Mouse (Mus musculus) midbrain, embryonic 10.5 days (tissue): ENCODE results near the gene Rerg. TPM values are rescaled to one million over a fixed set of nuclear protein-coding genes. Genes with fewer than 3 reads are reported as not detected.
A peak's percentile ranks its signal among the peaks of the same experiment; 100 is the strongest.

Source experiments
- DNase-seq: peaks from one replicate; pipeline ENCODE4 v3.0.0-alpha.2; 2017; ENCODE audit warnings: low spot score
- H3K27ac ChIP-seq: fragments of 300-500 bp; sonication (generic); replicated peaks from 2 replicates; pipeline ENCODE4 v1.5.1; 2016; ENCODE audit warnings: mild to moderate bottlenecking
- H3K27me3 ChIP-seq: fragments of 300-500 bp; sonication (generic); 2 replicates; pipeline ENCODE4 v1.6.1; 2016; ENCODE audit warnings: low read depth, mild to moderate bottlenecking; ENCODE audit not compliant: poor library complexity, severe bottlenecking
- H3K36me3 ChIP-seq: fragments of 300-500 bp; sonication (generic); 2 replicates; pipeline ENCODE4 v1.6.1; 2016; ENCODE audit warnings: mild to moderate bottlenecking, moderate library complexity
- H3K4me1 ChIP-seq: fragments of 300-500 bp; sonication (generic); 2 replicates; pipeline ENCODE4 v1.6.1; 2016
- H3K4me3 ChIP-seq: fragments of 300-500 bp; sonication (generic); 2 replicates; pipeline ENCODE4 v1.5.1; 2016; ENCODE audit warnings: mild to moderate bottlenecking, moderate library complexity
- H3K9me3 ChIP-seq: fragments of 300-500 bp; sonication (generic); replicated peaks from 2 replicates; pipeline ENCODE4 v1.6.1; 2016; ENCODE audit warnings: mild to moderate bottlenecking
- WGBS: fragments of 180-500 bp; shearing (Covaris S2); methylation state at CpG from one replicate; pipeline ENCODE4 v1.1.7; 2016; 5-methylcytosine and 5-hydroxymethylcytosine counted together
- polyA plus RNA-seq: library from polyadenylated mRNA; unstranded; fragments of >200 nt; fragmentation: Nextera tagmentation; extraction: Ambion mirVana; gene quantifications from 2 replicates; pipeline ENCODE4 v1.2.1, GENCODE M21; 2016

Rerg gene
- polyA plus RNA-seq, 1 experiment from 2014 or later, result 0.83 TPM

DNA sequence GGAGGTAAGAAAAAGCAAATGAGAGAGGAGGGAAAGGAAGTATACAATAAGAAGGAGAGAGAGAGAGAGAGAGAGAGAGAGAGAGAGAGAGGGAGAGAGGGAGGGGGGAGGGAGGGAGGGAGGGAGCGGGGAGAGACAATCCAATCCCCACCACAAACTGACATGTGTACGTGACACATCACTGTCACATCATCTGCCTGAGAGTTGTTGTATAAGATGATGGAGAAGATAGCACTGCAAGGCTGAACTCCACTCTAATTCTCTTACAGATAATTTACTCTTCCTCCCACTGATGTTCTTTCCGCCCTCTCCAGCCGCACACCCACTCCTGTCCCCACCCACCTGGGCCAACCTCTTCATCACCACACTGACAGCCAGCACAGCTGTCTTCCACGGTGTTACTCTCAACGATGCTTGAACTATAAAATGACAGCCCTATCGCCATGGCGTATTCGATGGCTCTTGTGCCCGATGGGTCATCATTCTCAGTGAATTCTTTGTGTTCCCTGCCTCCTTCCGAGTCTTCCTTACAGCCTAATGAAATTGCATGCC lies 18.2 kb upstream of the Rerg start:
- Histone ChIP-seq H3K4me3 (no peak overlapping the region), H3K9me3 (no peaks in the 10 kb centered on the region), H3K4me1 (0 out of 2 replicates have a peak, but pooled peaks cover 1% of the 10 kb centered on the region), H3K27ac (no peak overlapping the region), H3K27me3 (no peaks in the 10 kb centered on the region), H3K36me3 (no peaks in the 10 kb centered on the region)
- 76% methylated on average over 10 of the region's 11 CpGs for WGBS
- no peak for DNase-seq

DNA sequence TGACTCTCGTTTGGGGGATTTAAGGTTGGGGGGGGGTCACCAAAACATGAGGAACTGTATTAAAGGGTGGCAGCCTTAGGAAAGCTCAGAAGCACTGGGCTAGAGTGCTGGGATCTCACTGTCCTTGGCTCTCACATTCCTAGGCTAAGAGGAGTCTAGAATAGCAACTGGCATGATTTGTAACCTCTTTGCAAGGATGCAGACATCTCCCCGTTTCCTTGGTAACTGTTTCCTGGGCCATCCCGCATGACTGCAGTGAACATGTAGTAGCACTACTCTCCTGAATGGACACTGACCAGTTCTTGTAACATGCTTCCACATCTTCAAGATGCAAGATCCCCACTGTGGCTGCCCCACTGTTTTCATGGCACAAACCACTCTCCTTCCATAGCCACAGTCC lies 17.1 kb upstream of the Rerg start:
- H3K36me3 ChIP-seq, result no peaks in the 10 kb centered on the region
- DNase-seq, result no peak
- 0 out of 2 replicates have a peak, but pooled peaks cover 5% of the 10 kb centered on the region for H3K4me1 ChIP-seq
- no peaks in the 10 kb centered on the region for H3K9me3 ChIP-seq
- 84% methylated on average over 3 of the region's 3 CpGs for WGBS
- no peak overlapping the region for H3K27ac ChIP-seq
- H3K4me3 ChIP-seq, result no peak overlapping the region
- H3K27me3 ChIP-seq, result no peaks in the 10 kb centered on the region

DNA sequence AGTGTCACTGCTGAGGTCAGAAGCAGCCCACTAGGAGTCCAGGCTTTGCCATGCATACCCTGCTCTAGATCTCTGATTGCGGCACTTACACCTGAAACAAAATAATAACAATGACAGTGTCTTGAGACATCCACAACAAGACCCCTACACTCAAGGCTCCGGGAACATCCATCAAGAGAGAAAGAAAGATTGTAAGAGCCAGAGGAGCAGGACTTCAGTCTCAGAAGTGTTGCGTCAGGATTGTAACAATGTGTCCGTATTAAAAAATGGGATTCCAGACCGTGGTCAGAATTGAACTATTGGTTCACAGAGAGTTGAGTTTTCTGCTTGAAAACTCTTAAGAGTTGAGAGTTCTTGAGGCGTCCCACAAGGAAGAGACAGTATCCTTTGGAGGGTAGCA lies 10.3 kb upstream of the Rerg start:
- Histone ChIP-seq H3K4me1 (0 out of 2 replicates have a peak, but pooled peaks cover 10% of the 10 kb centered on the region), H3K27ac (no peak overlapping the region), H3K9me3 (no peaks in the 10 kb centered on the region), H3K36me3 (no peaks in the 10 kb centered on the region), H3K4me3 (no peak overlapping the region), H3K27me3 (no peaks in the 10 kb centered on the region)
- DNase-seq, result no peak
- WGBS, result 86% methylated on average over 6 of the region's 6 CpGs

DNA sequence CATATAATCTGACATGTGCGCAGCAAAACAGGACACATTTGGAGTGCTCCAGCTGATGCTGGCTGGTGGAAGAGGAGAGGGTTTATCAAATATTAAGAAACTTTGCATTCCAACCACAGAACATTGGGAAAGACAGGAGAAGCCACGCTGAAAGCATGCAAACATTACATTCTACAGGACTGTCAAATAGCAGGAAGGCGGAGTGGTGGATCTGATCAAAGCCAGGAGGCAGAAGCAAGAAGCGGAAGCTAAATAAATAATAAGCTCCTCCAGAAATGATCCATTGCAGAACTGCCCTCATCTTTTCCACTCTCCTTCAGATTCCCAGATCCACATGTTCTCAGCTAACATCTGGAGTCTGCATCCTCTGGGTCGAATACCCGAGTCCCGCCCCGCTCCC lies 9.8 kb upstream of the Rerg start:
- no peaks in the 10 kb centered on the region for H3K9me3 ChIP-seq
- H3K27me3 ChIP-seq, result no peaks in the 10 kb centered on the region
- no peak for DNase-seq
- no peak overlapping the region for H3K4me3 ChIP-seq
- H3K27ac ChIP-seq, result no peak overlapping the region
- H3K36me3 ChIP-seq, result no peaks in the 10 kb centered on the region
- WGBS, result 75% methylated on average over 8 of the region's 8 CpGs
- 0 out of 2 replicates have a peak, but pooled peaks cover 10% of the 10 kb centered on the region for H3K4me1 ChIP-seq

DNA sequence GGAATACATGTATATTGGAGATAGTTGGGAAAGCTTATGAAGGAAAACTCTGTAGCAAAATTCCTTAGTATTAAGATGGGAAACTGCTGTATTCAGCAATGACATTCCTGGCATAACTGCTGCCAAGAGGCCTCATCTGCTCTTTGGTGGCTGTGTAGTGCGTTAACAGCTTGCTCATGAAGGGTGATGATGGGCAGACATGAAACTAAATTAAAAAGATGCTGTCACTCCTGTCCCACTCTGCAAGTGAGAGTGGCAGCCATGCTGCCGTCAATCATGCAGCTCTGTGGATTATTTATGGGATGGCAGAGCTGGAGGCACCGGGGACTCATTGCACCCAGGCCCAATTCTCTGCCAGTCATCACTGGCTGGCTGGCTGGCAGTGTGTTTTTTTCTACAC lies 8.7 kb upstream of the Rerg start:
- DNase-seq, result no peak
- Histone ChIP-seq H3K4me3 (no peak overlapping the region), H3K27me3 (no peaks in the 10 kb centered on the region), H3K9me3 (no peaks in the 10 kb centered on the region), H3K4me1 (0 out of 2 replicates have a peak, but pooled peaks cover 10% of the 10 kb centered on the region), H3K27ac (no peak overlapping the region), H3K36me3 (no peaks in the 10 kb centered on the region)
- WGBS, result 78% methylated on average over 3 of the region's 3 CpGs

DNA sequence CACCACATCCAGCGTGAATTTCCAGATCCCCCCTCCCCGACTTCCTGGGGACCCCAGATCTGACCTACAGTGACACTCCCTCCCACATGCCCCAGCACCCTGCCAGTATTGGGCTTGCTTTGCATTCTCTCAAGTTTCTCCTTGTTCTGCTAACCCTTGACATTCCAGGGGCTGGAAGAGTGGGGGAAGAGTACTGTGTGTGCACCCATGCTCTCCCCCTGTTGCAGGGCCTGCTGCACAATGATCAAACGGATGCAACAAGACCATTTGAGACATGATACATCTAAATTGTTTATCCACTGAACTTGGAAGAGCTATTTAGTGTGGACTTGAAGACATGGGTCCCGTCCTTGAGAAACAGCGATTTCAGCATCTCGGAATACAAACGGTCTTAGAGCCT lies 349 bp upstream of the Rerg start:
- H3K36me3 ChIP-seq, result no peaks in the 10 kb centered on the region

DNA sequence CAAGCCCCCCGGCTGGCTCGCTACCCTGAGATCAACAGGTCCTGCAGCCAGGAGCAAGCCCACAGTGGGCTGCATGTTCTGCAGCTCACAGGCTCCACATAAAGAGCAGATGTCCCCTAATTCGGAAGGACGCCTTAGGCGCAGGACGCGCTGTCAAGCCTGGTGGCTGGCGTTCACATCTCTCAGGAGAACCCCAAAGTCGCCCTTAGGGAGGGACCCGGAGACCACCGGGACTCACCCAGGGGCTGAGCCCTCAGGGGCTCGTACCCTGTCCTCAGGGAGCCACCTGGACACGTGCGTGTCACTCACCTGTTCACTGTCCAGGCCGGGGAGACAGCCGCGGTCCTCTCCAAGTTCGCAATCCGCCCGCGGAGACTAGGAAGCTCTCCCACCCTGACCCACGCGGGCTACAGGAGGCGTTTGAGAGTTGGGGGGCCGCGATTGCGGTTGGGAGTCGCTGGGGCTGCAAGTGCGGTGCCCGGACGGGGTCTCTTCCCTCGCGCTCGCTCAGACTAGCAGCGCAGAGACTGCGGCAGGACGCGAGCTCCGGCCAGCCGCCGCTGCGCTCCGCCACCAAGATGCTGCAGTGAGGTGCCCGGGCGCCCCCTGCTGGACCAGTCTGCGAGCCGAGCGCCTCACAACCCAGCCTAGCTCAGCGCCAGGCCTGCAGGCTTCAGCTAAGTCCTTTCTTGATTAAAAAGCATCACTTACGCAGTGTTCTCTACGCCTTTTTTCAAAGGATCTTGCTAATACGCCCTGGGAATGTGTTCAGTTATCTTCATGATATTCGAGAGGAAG lies 927 bp downstream of the Rerg start:
- peak overlapping the region; percentile 74 for H3K27ac ChIP-seq
- H3K9me3 ChIP-seq, result no peaks in the 10 kb centered on the region

More for the DNA sequence above, 349 bp upstream of the Rerg start:
- H3K27me3 ChIP-seq, result peaks cover 38% of the 10 kb centered on the region
- no peaks in the 10 kb centered on the region for H3K9me3 ChIP-seq
- no peak overlapping the region for H3K27ac ChIP-seq
- DNase-seq, result no peak
- H3K4me3 ChIP-seq, result no peak overlapping the region
- peaks cover 12% of the 10 kb centered on the region for H3K4me1 ChIP-seq
- WGBS, result 37% methylated on average over 7 of the region's 7 CpGs

DNA sequence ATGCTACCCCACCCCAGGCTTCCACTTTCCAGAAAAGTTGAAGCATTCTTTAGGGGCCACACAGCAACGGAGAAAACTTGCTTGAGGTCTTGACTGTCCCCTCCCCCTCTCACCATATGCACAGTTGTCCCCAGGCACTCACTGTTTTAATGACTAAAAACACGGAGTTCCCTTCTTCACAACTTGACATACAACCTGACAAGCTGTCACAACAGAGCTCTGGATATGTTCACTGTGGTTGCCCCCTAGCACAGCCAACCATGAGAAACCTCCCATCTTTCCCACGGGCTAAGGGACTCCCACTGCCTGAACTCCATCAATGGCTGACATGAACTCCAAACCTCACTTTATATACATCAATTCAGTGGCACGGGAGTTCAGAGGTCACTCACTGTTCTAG lies 3.5 kb downstream of the Rerg start:
- no peak overlapping the region for H3K27ac ChIP-seq
- H3K4me1 ChIP-seq, result peaks cover 12% of the 10 kb centered on the region
- H3K36me3 ChIP-seq, result no peaks in the 10 kb centered on the region
- WGBS, result 58% methylated on average over 4 of the region's 4 CpGs
- H3K27me3 ChIP-seq, result peaks cover 38% of the 10 kb centered on the region
- no peak for DNase-seq
- H3K9me3 ChIP-seq, result no peaks in the 10 kb centered on the region
- no peak overlapping the region for H3K4me3 ChIP-seq

More for the DNA sequence above, 927 bp downstream of the Rerg start:
- Histone ChIP-seq H3K36me3 (no peaks in the 10 kb centered on the region), H3K4me3 (peak overlapping the region; percentile 67), H3K4me1 (peaks cover 12% of the 10 kb centered on the region), H3K27me3 (peaks cover 38% of the 10 kb centered on the region)
- WGBS, result under 1% methylated on average over 53 of the region's 53 CpGs
- DNase-seq, result peak; percentile 92

DNA sequence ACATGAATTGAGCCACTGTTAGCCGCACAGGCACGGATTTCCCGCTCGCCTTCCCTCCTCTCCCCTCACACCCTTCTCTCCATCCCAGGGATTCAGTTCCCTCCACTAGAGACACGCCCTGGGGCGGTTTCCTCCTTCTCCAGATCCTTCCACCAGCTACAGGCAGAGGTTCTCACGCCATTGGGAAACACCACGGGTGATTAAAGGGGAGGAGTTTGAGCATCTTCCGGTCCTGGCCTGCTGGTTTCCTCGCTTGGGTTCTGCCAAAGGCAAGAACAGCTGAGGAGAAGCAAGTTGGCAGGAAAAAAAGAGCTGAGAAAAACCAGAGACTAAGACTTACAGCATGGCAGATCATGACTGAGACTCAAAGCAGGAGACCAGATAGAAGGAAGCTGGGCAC lies 6.7 kb downstream of the Rerg start:
- Histone ChIP-seq H3K36me3 (no peaks in the 10 kb centered on the region), H3K9me3 (no peaks in the 10 kb centered on the region), H3K4me1 (no peaks in the 10 kb centered on the region), H3K27ac (no peak overlapping the region), H3K4me3 (no peak overlapping the region), H3K27me3 (peaks cover 18% of the 10 kb centered on the region)
- DNase-seq, result no peak
- 68% methylated on average over 10 of the region's 10 CpGs for WGBS

DNA sequence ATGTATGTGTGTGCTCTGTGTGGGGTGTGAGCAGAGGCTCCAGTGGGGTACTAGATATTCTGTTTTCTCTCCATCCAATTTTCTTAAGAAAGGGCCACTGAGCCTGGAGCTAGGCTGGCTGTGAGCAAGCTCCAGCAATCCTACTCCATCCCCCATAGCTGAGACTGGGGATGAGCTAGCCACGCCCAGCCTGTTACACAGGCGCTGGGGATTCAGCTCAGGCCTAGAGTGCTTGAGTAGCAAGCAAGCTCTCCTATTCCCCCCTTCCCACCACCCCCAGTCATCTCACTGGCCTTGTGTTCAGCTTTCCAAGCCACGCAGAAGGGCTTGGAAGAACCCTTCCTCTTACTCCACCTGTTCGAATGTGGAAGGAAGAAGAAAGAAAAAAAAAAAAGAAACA lies 7.2 kb downstream of the Rerg start:
- Histone ChIP-seq H3K9me3 (no peaks in the 10 kb centered on the region), H3K4me1 (no peaks in the 10 kb centered on the region), H3K27ac (no peak overlapping the region), H3K36me3 (no peaks in the 10 kb centered on the region), H3K27me3 (peaks cover 13% of the 10 kb centered on the region), H3K4me3 (no peak overlapping the region)
- DNase-seq, result no peak
- 70% methylated on average over 4 of the region's 4 CpGs for WGBS

DNA sequence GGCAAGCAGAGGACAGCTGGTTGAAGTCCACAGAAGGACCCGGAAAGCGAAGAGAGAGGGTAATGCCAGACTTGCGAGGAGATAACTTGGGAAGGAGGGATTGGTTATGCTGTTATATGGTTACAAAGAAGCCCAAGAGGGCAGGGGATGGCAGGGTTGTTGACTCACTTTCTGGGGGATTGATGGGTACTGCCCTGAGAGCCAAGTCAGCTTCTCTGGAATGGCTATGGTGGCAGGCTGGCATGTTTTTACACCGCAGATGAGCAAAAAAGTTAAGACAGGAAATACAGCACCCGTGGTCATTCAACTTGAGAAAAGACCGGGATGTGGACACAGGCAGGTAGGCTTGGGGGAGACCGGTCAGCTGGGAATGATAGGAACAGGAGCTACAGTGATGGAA lies 7.8 kb downstream of the Rerg start:
- H3K27me3 ChIP-seq, result peaks cover 8% of the 10 kb centered on the region
- H3K4me3 ChIP-seq, result no peak overlapping the region
- DNase-seq, result no peak
- H3K36me3 ChIP-seq, result no peaks in the 10 kb centered on the region
- WGBS, result 95% methylated on average over 7 of the region's 7 CpGs
- no peak overlapping the region for H3K27ac ChIP-seq
- no peaks in the 10 kb centered on the region for H3K4me1 ChIP-seq
- H3K9me3 ChIP-seq, result no peaks in the 10 kb centered on the region

DNA sequence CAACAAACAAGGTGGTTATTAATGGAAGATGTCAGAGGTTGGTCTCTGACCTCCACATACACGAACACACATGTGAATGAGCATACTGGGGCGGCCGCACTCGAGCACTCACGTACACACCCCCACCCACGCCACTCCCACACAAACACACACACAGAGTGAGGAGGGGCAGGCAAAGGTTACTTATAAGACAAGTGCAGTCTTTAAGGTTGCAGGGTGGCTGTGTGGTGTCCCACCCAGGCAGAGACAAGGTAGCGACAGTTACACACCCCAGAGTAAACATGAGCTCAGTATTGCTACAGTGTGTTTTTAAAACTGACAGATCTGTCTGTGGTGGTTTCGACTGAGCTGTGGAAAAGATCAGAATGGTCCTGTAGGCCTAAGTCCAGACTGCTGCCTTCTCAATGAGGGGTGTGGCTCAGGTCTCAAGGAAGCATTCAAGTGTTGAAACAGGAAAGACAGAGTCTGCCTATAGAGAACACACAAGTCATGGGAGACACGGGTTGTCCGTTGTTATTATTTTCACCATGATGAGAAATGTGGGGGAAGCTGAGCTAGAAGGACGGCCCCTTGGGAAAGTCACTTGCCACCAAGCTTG lies 8.7 kb downstream of the Rerg start:
- H3K9me3 ChIP-seq, result no peaks in the 10 kb centered on the region
- H3K27ac ChIP-seq, result no peak overlapping the region
- DNase-seq, result no peak
- H3K27me3 ChIP-seq, result no peaks in the 10 kb centered on the region
- H3K4me3 ChIP-seq, result no peak overlapping the region
- no peaks in the 10 kb centered on the region for H3K36me3 ChIP-seq
- WGBS, result 91% methylated on average over 11 of the region's 11 CpGs
- no peaks in the 10 kb centered on the region for H3K4me1 ChIP-seq

DNA sequence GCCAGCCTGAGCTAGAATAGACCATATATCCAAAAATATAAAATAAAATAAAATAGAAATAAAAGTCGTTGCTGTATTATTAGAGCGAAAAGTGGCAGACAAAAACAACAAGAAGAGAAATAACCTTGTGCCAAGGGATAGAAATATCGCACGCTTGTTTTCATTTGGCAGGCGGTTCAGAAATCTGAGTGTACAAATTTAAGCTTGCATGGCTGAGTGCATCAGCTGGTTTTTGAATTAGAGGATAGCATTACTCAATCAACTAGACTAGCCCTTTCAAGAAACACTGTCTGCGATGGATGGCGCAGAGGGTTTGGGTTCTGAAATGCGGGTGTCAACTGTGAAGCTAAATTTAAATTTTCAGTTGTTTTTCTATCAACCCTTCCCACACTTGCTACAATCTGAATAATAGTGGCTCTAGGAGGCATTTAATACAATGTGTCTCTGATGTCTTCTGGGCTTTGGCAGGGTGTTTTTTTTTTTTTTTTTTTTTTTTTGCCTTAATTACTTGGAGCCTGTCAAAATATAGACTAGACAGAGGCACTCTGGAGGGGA lies 10.8 kb downstream of the Rerg start:
- H3K4me3 ChIP-seq, result no peak overlapping the region
- no peak for DNase-seq
- no peaks in the 10 kb centered on the region for H3K9me3 ChIP-seq
- no peaks in the 10 kb centered on the region for H3K27me3 ChIP-seq
- H3K27ac ChIP-seq, result no peak overlapping the region
- WGBS, result 91% methylated on average over 8 of the region's 8 CpGs
- peaks cover 2% of the 10 kb centered on the region; the same call in 1 of the 2 replicates for H3K4me1 ChIP-seq
- H3K36me3 ChIP-seq, result no peaks in the 10 kb centered on the region
